Mouse (Mus musculus) left cerebral cortex, adult 18-20 months (tissue): ENCODE measurements at regions not wholly inside any gene's neighbourhood (a gene's known extent, or its start where the extent isn't known, plus 50 kb on each side); places are given as distances from the start of the nearest gene placed in this dataset.

ENCODE experiments used
- DNase-seq, 2 experiments: peaks; one replicate each; pipeline ENCODE4 v3.0.0; 2021 to 2022; ENCODE audit warnings: low spot score in 2 of 2, mixed read lengths in 1 of 2

GRCm38 (mm10) chr16:28105866-28106265 lies 647.0 kb downstream of the Fgf12 start:
- DNase-seq: no peak

- no peak for DNase-seq
Observed at GRCm38 (mm10) chr16:28109771-28110170, 643.1 kb downstream of the Fgf12 start.
